Mouse (Mus musculus) brown adipose tissue, adult 24 weeks (tissue): Measurements from ENCODE around the gene Zfp688. TPM values are rescaled to one million over a fixed set of nuclear protein-coding genes. Genes with fewer than 3 reads are reported as not detected.
"Not testable (repeated sequence)": the region's sequence is repeated elsewhere in the genome, so short reads cannot be mapped to it uniquely, and the experiment has no call there.

Experiments
- H3K27ac ChIP-seq: fragments of 200-500 bp; replicated peaks from 2 replicates; pipeline ENCODE4 v1.5.1; 2012; ENCODE audit warnings: low read depth, mild to moderate bottlenecking, low read length
- H3K4me1 ChIP-seq: fragments of 200-500 bp; 2 replicates; pipeline ENCODE4 v1.6.1; 2012; ENCODE audit warnings: low read length, mixed read lengths; ENCODE audit not compliant: control insufficient read depth, insufficient read depth, insufficient read length
- H3K4me3 ChIP-seq: fragments of 200-500 bp; 2 replicates; pipeline ENCODE4 v1.5.1; 2012; ENCODE audit warnings: low read depth, mild to moderate bottlenecking, low read length, moderate library complexity; ENCODE audit not compliant: insufficient read depth
- polyA plus RNA-seq: library from polyadenylated mRNA; stranded (reverse); fragments of >200 nt; gene quantifications from 2 replicates; pipeline ENCODE4 v1.2.4, GENCODE M21; 2012; ENCODE audit not compliant: missing spikeins, insufficient read depth, insufficient read length

Gene Zfp688
- polyA plus RNA-seq, 1 experiment = 6.6 TPM

DNA sequence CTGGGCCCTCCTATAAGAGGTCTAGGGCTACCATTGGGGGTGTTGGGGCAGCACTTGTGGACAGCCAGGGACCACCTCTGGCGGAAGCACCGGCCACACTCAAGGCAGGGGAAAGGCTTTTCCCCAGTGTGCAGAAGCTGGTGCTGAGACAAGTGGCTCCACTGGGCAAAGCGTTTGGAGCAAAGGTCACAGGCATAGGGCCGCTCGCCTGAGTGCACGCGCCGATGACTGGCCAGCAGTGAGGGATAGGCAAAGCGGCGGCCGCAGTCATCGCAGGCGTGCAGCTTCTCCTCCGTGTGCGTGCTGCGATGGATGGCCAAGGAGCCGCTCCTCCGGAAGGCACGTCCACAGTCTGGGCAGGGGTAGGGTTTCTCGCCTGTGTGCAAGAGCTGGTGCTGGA lies 22.1 kb upstream of the Zfp688 start:
- Histone ChIP-seq H3K4me1 (no peaks in the 10 kb centered on the region), H3K27ac (no peak overlapping the region), H3K4me3 (no peak overlapping the region)

GRCm38 (mm10) chr7:127437724-127438123 lies 15.9 kb upstream of the Zfp688 start:
- no peak overlapping the region for H3K4me3 ChIP-seq
- H3K27ac ChIP-seq = no peak overlapping the region
- no peaks in the 10 kb centered on the region for H3K4me1 ChIP-seq

DNA sequence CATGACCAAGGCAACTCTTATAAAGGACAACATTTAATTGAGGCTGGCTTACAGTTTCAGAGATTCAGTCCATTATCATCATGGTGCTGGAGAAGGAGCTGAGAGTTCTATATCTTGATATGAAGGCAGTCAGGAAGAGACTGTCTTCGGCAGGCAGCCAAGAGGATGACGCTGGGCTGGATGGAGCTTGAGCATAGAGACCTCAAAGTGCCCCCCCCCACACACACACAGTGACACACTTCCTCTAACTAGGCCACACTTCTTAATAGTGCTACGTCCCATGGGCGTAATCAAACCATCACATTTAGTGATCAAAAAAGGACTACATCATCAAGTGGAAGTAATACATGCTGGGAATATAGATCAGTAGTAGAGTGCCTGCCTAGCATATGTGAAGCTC lies 13.3 kb upstream of the Zfp688 start:
- Histone ChIP-seq H3K27ac (no peak overlapping the region), H3K4me3 (no peak overlapping the region), H3K4me1 (no peaks in the 10 kb centered on the region)

- 0 out of 2 replicates have a peak, but pooled peaks cover 3% of the 10 kb centered on the region for H3K4me1 ChIP-seq
- H3K27ac ChIP-seq = no peak overlapping the region; the same call in 1 of the 2 replicates
- H3K4me3 ChIP-seq = no peak overlapping the region
Measured at GRCm38 (mm10) chr7:127426354-127426753, 4.5 kb upstream of the Zfp688 start.

- H3K4me3 ChIP-seq = no peak overlapping the region
- peak overlapping the region; percentile 63 for H3K27ac ChIP-seq
- H3K4me1 ChIP-seq = peaks cover 5% of the 10 kb centered on the region; the same call in 1 of the 2 replicates
Measured at GRCm38 (mm10) chr7:127425911-127426310, 4.0 kb upstream of the Zfp688 start.

GRCm38 (mm10) chr7:127425291-127425690 lies 3.4 kb upstream of the Zfp688 start:
- H3K4me1 ChIP-seq = peaks cover 5% of the 10 kb centered on the region; the same call in 1 of the 2 replicates
- H3K4me3 ChIP-seq = no peak overlapping the region
- no peak overlapping the region for H3K27ac ChIP-seq

- peaks cover 5% of the 10 kb centered on the region; the same call in 1 of the 2 replicates for H3K4me1 ChIP-seq
- H3K4me3 ChIP-seq = peak overlapping the region; percentile 56
- H3K27ac ChIP-seq = no peak overlapping the region
Measured at GRCm38 (mm10) chr7:127422247-127422646, 379 bp upstream of the Zfp688 start.

DNA sequence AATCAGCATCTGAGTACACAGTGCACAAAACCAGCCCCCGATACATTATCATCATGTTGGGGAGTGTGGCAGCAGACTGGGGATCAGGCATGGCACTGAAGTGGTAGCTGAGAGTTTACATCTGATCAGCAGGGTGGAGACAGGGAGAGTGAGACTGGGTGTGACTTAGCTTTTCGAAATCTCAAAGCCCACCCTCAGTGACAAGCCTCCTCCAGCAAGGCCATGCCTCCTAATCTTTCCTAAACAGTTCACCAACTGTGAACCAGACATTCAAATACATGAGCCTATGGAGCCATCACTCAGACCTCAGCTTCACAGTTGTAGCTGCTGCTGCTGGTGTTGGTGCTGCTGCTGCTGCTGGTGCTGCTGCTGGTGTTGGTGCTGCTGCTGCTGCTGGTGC lies 10.4 kb downstream of the Zfp688 start:
- H3K4me1 ChIP-seq = no peaks in the 10 kb centered on the region
- no peak overlapping the region for H3K4me3 ChIP-seq
- no peak overlapping the region for H3K27ac ChIP-seq

DNA sequence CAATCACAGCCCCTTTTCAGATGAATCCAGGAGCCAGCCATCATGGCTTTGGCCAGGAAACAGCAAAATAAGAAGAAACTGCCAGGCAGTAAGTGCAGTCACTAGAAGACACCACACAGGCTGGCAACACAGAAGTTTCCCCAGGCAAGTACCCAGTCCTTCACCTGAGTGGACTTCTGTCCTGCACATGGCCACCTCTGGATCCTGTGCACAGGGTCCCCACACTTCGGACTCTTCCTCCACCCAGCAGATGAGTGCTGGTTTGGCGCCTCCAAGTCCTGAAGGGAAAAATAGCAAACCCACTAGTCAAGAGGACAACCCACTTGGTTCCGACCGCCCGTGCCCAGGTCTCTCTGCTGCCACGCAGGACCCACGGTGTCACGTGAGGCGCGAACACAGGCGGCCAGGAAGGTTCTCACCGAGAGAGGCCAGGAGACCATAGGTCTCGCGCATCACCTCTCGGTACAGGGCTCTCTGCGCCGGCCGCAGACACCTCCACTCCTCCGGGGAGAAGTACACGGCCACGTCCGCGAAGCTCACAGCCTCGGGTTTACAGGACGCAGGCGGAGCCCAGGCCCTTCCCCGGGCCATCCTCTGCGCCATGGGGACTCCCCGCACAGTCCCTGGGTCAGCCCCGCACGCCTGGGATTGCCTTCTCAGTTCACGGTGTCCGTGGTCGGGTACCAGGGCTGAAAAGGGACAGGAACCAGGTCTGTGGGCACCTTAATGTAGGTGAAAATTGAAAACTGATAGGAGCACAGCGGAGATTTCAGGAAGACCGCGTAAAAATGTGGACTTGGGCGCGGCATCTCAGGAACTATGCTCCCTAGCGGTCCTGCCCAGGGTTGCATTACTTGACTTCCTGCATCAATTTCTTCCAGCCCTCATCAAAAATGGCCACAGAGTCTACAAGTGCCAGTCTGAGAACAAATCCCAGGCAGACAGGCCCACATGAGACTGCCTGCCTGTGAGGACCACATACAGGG lies 15.6 kb downstream of the Zfp688 start, which contains the start of gene Zfp764:
Gene Zfp764, minus strand, starts transcription at position 821 of the 986 bp plus-strand sequence.
- Histone ChIP-seq H3K27ac (peak within 1 kb of the TSS; percentile 88), H3K4me3 (peak within 1 kb of the TSS; percentile 79)
- H3K4me1 ChIP-seq = not testable (repeated sequence)

- H3K27ac ChIP-seq, H3K4me3 ChIP-seq, H3K4me1 ChIP-seq: not testable (repeated sequence)
Measured at GRCm38 (mm10) chr7:127404101-127404500, 17.8 kb downstream of the Zfp688 start.

GRCm38 (mm10) chr7:127402980-127403379 lies 18.9 kb downstream of the Zfp688 start:
- no peaks in the 10 kb centered on the region for H3K4me1 ChIP-seq
- no peak overlapping the region for H3K27ac ChIP-seq
- no peak overlapping the region for H3K4me3 ChIP-seq

GRCm38 (mm10) chr7:127400355-127400754 lies 21.5 kb downstream of the Zfp688 start:
- Histone ChIP-seq H3K4me3 (no peak overlapping the region), H3K27ac (no peak overlapping the region), H3K4me1 (no peaks in the 10 kb centered on the region)

DNA sequence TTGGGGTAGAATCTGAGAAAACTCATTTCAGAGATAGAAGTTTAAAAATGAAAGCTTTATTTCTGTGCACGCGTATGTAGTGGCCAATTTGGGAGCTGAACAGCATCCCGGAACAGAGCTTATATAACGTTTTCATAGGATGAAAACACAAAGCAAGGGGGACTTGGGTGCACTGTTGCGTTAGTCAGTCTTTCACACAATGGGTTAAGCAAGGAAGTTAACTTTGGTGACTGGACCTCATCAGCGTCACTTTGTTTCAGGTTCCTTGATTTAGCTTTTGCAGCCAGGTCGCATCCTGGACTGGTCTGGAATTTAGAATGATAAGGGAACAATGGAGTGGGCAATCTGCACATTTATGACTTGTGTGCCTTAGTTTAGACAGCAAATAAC lies 27.9 kb downstream of the Zfp688 start:
- Histone ChIP-seq H3K4me3 (peak overlapping the region; percentile 66), H3K4me1 (peaks cover 8% of the 10 kb centered on the region), H3K27ac (peak overlapping the region; percentile 39; the same call in 1 of the 2 replicates)

- H3K4me1 ChIP-seq = peaks cover 8% of the 10 kb centered on the region
- H3K27ac ChIP-seq = peak within 1 kb of the TSS; percentile 81
- H3K4me3 ChIP-seq = peak within 1 kb of the TSS; percentile 97
Measured at GRCm38 (mm10) chr7:127393157-127393943, 28.5 kb downstream of the Zfp688 start, which contains the start of gene E430018J23Rik. E430018J23Rik (minus strand) TSS chr7:127393629.

GRCm38 (mm10) chr7:127392251-127392824 lies 29.5 kb downstream of the Zfp688 start:
- H3K4me1 ChIP-seq = peaks cover 8% of the 10 kb centered on the region
- peak overlapping the region; percentile 97 for H3K4me3 ChIP-seq
- no peak overlapping the region for H3K27ac ChIP-seq
